Mouse (Mus musculus): ENCODE data around the gene Nf2. TPM values are rescaled to one million over a fixed set of nuclear protein-coding genes. Genes with fewer than 3 reads are reported as not detected.

The Nf2 gene
- total and polyA plus RNA-seq, 3 experiments = 45.2 to 103 (median 50.7) TPM

DNA sequence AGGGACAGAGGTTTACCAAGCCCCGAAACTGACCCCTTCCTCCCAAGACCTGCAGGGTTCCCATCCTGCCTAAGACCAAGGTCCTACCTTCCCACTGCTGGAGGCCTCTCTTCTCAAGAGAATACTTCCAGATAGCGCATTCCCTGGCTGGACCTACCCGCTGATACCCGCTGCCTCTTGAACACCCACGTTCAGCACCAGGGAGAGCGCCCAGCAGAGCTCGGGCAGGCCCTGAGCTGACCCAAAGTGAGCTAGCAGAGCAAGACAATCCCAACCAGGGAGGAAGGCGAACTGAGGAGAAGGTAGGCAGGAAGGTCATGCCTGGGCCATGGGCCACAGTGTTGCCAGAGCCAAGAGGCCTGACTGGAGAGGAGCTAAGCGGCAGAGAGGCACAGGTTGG, 99.1 kb downstream of the Nf2 start:
- Histone ChIP-seq H3K9me3 (replicated peaks; ENCODE audit: low read length) (peaks cover 18% of the 10 kb centered on the region), H3K79me2 (replicated peaks; ENCODE audit: control insufficient read depth, extremely low read depth, insufficient read depth, poor library complexity, severe bottlenecking) (no peaks in the 10 kb centered on the region), H3K36me3 (replicated peaks in 1 of 2; ENCODE audit: control insufficient read depth in 1 of 2, insufficient read depth in 1 of 2, low read length in 1 of 2) (no peaks in the 10 kb centered on the region), H3K27ac (ENCODE audit: insufficient read depth, low read depth) (no peak overlapping the region), H3K4me2 (ENCODE audit: insufficient read depth, low read depth, poor library complexity, severe bottlenecking) (no peak overlapping the region), H3K4me3 (replicated peaks in 1 of 3; ENCODE audit: low read depth in 2 of 3, low read length in 2 of 3, poor library complexity in 1 of 3) (no peak overlapping the region), H3K9ac (ENCODE audit: insufficient read depth, low read depth) (no peak overlapping the region), H3K4me1 (ENCODE audit: control insufficient read depth in 1 of 2, insufficient read depth in 2 of 2) (no peaks in the 10 kb centered on the region), H3K27me3 (replicated peaks) (peaks cover 9% of the 10 kb centered on the region)
- dilution Hi-C loops (cut with MboI; ENCODE audit: extremely low pct_ligation_motif_present, extremely low pct_unique_long_range_greater_than_20kb, low sequenced_read_pairs) (no loop called here), in situ Hi-C loops (cut with MboI; ENCODE audit: low pct_ligation_motif_present, low pct_unique_long_range_greater_than_20kb, low sequenced_read_pairs) (no loop called here)
- TF ChIP-seq PAX5 (IDR thresholded peaks at IDR 0.05; ENCODE audit: low read length) (no peak), NRF1 (IDR thresholded peaks at IDR 0.05; ENCODE audit: low read depth, low read length) (no peak), ZNF384 (IDR thresholded peaks at IDR 0.05; ENCODE audit: low read depth, low read length) (no peak), GABPA (IDR thresholded peaks at IDR 0.05; ENCODE audit: insufficient replicate concordance, low read depth, low read length) (no peak), ZC3H11A (IDR thresholded peaks at IDR 0.05; ENCODE audit: low read depth, low read length) (no peak), SIN3A (IDR thresholded peaks at IDR 0.05; ENCODE audit: low read length) (peak; percentile 62; the same call in 1 of the 2 replicates), SMC3 (IDR thresholded peaks at IDR 0.05; ENCODE audit: low read depth, low read length) (peak; percentile 14; the same call in 1 of the 2 replicates), MAFK (IDR thresholded peaks at IDR 0.05; ENCODE audit: insufficient replicate concordance, low read length) (no peak), MYC (IDR thresholded peaks at IDR 0.05; ENCODE audit: low read depth, low read length) (no peak), MXI1 (IDR thresholded peaks at IDR 0.05; ENCODE audit: low read depth, low read length) (peak; percentile 69), MAX (IDR thresholded peaks at IDR 0.05; ENCODE audit: low read length) (no peak), CHD1 (IDR thresholded peaks at IDR 0.05; ENCODE audit: low read depth, low read length) (no peak), POLR2AphosphoS2 (IDR thresholded peaks at IDR 0.05; ENCODE audit: low read depth, low read length) (no peak), TCF12 (IDR thresholded peaks at IDR 0.05; ENCODE audit: low read depth, low read length) (no peak), MEF2A (IDR thresholded peaks at IDR 0.05; ENCODE audit: borderline replicate concordance, low read depth, low read length) (no peak)
- DNase-seq (ENCODE audit: extremely low read depth) = peak; percentile 47

DNA sequence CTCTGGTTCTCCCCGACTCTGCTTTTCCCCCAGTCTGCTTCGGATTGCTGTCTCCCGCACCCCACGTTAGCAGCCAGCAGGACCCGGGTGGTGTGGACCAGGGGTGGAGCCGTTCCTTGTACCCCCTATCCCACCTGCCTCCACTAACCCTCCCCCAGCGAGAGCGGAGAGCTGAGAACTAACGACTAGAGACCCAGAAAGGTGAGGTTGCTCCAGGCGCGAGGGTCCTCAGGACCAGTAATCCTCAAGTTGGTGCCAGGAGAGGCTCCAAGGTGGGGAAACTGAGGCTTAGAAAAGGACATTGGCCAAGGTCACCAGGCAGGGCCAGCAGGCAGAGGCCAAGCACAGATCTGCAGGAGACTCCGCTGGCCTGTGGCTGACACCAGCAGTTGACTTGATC, 102.1 kb downstream of the Nf2 start:
- no peak overlapping the region for H3K4me2 ChIP-seq (ENCODE audit: insufficient read depth, low read depth, poor library complexity, severe bottlenecking)
- TF ChIP-seq ELF1 (IDR thresholded peaks at IDR 0.05; ENCODE audit: low read depth, low read length) (no peak), MAZ (IDR thresholded peaks at IDR 0.05; ENCODE audit: low read depth, low read length) (no peak), HCFC1 (IDR thresholded peaks at IDR 0.05; ENCODE audit: low read depth, low read length) (no peak), MXI1 (IDR thresholded peaks at IDR 0.05; ENCODE audit: low read depth, low read length) (no peak), USF1 (IDR thresholded peaks at IDR 0.05; ENCODE audit: low read depth, low read length) (no peak), RCOR1 (conservative IDR thresholded peaks at IDR 0.05; ENCODE audit: low read depth, low read length) (no peak), IRF4 (IDR thresholded peaks at IDR 0.05; ENCODE audit: low read depth, low read length) (no peak), ETS1 (conservative IDR thresholded peaks at IDR 0.05; ENCODE audit: low read depth, low read length) (no peak)
- dilution Hi-C loops (cut with MboI; ENCODE audit: extremely low pct_ligation_motif_present, extremely low pct_unique_long_range_greater_than_20kb, low sequenced_read_pairs) (no loop called here), in situ Hi-C loops (cut with MboI; ENCODE audit: low pct_ligation_motif_present, low pct_unique_long_range_greater_than_20kb, low sequenced_read_pairs) (no loop called here)
- peaks cover 9% of the 10 kb centered on the region for H3K27me3 ChIP-seq (replicated peaks)
- no peaks in the 10 kb centered on the region for H3K4me1 ChIP-seq (ENCODE audit: control insufficient read depth in 1 of 2, insufficient read depth in 2 of 2)
- no peak overlapping the region for H3K27ac ChIP-seq (ENCODE audit: insufficient read depth, low read depth)
- peaks cover 10% of the 10 kb centered on the region for H3K9me3 ChIP-seq (replicated peaks; ENCODE audit: low read length)
- no peak for DNase-seq (ENCODE audit: extremely low read depth)
- no peak overlapping the region for H3K9ac ChIP-seq (ENCODE audit: insufficient read depth, low read depth)
- H3K36me3 ChIP-seq (replicated peaks in 1 of 2; ENCODE audit: control insufficient read depth in 1 of 2, insufficient read depth in 1 of 2, low read length in 1 of 2) = no peaks in the 10 kb centered on the region
- H3K4me3 ChIP-seq (replicated peaks in 1 of 3; ENCODE audit: low read depth in 2 of 3, low read length in 2 of 3, poor library complexity in 1 of 3) = no peak overlapping the region
- no peaks in the 10 kb centered on the region for H3K79me2 ChIP-seq (replicated peaks; ENCODE audit: control insufficient read depth, extremely low read depth, insufficient read depth, poor library complexity, severe bottlenecking)

Data from CH12.LX (cell line).